Mouse (Mus musculus): Measurements from ENCODE around the gene Exosc2. TPM values are rescaled to one million over a fixed set of nuclear protein-coding genes. Genes with fewer than 3 reads are reported as not detected.

Gene Exosc2
- polyA plus RNA-seq (2021; fragmentation: Nextera tagmentation) = 16.4 and 17.2 TPM in 2 replicates
- long read RNA-seq, experiment 1, transcript Exosc2-201 (9 exons, 1,686 nt) = major isoform, 11 of 16 reads
- long read RNA-seq, experiment 1, partial matches to known transcripts = 3 of 16 reads
- long read RNA-seq, experiment 1, other reads (novel, unspliced or antisense) = 2 of 16 reads
- long read RNA-seq, experiment 2, transcript Exosc2-201 (9 exons, 1,686 nt) = major isoform, 91 of 101 reads
- long read RNA-seq, experiment 2, partial matches to known transcripts = 1 of 101 reads
- long read RNA-seq, experiment 2, other reads (novel, unspliced or antisense) = 9 of 101 reads

DNA sequence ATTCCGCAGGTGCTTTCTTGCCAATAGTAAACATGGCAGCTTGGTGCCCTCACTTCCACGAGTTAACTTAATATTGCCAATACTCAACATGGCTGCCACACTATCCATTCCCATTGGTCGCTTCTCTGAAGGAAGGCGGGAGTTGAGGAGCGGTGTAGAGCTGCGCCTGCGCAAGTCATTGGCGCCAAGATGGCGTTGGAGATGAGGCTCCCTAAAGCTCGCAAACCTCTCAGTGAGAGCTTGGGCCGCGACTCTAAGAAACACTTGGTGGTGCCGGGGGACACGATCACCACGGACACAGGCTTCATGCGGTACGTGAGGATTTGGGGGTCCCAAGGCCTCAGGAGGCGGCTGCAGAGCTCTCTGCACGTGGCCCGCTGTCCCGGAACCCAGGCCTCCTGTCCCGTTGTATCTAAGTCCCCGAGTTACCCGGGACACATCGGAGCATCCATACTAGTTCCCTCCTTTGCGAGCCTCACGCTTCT is at the start of gene Exosc2:
Gene Exosc2 (plus strand): TSS at position 165 of the 485 bp plus-strand sequence.

DNA sequence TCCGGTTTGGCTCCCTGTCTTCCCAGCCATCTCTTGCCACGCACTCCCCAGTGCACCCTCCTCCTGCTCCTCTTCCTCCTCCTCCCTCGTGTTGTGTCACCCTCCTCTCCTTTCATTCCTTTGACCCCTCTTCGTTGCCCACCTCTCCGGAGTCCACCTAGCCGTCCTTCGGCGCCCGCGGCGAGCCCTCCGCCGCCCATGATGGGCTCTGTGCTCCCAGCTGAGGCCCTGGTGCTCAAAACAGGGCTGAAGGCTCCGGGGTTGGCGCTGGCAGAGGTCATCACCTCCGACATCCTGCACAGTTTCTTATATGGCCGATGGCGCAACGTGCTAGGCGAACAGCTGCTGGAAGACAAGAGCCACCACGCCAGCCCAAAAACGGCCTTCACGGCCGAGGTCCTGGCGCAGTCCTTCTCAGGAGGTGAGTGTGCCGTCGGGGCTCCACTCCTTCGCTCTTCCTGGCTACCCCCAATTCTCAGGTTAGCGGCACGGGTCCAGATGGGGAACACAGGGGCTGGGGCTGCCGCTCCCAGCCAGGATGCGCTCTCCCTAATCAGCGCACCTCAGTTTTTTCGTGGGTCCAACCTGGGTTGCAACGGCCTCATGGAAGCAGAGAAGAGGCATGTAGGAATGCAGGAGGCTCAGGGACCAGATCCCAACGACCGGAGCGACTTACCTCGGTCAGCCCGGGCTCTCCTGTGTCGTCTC is 30.5 kb upstream of the Exosc2 start, which contains the start of gene Prdm12:
Gene Prdm12 (plus strand): TSS at position 137 of the 708 bp plus-strand sequence.

DNA sequence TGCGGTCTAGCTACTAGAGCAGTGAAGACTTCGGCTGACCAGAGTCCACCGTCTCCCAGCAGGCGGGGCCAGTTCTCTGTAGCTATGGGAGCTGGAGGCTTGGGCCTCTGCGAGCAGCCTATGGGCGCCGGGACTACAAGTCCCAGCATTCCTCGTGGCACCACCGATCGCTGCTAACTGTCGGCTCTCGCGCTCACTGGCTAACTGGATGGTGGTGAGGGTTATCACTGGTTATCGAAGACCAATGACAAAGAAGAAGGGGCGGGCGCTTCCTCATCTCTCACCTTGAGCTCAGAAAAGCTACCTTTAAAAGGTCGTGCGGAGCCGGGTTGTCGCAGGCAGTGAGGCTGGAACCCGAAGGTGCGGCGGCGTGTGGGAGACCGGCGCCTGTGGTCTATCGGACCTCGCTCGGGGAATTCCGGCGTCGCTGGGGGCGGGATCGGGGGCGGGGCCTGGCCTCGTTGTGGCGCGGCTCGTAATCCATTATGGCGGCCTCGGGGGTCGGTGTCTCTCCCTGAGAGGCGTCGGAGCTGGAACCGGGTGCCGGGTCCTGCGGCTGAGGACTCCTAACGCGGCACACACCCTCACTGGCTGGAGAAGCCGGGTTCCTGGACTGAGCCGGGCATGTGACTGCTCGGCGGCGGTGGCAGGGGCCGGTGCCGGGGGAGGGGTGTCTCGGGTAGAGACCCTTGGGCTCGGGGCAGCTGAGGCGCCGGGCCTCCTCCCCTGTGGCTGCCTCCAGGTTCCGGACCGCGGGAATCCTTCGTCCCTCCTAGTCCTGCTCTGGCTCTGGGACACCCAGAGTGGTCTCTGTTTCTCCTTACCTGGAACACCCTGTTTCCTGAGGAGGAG is 17.8 kb downstream of the Exosc2 start, which contains the start of gene Abl1:
Gene Abl1 (plus strand): TSS at position 303 of the 852 bp plus-strand sequence.

Other genes with a start within 250 kb of the Exosc2 start
- gene Ass1, start 200.5 kb upstream of the Exosc2 start, polyA plus RNA-seq (2021; fragmentation: Nextera tagmentation) = 59.1 and 66.1 TPM in 2 replicates
- gene Fubp3, start 98.1 kb upstream of the Exosc2 start, polyA plus RNA-seq (2021; fragmentation: Nextera tagmentation) = 22.7 and 30.4 TPM in 2 replicates
- gene Prdm12, start 30.7 kb upstream of the Exosc2 start, polyA plus RNA-seq (2021; fragmentation: Nextera tagmentation) = 0.16 and 0.29 TPM in 2 replicates
- gene Abl1, start 17.7 kb downstream of the Exosc2 start, polyA plus RNA-seq (2021; fragmentation: Nextera tagmentation) = 5.4 and 6.0 TPM in 2 replicates
- gene Qrfp, start 139.9 kb downstream of the Exosc2 start, polyA plus RNA-seq (2021; fragmentation: Nextera tagmentation) = not detected in 2 replicates
- 38.5 and 40.3 TPM in 2 replicates for gene Fibcd1, start 175.3 kb downstream of the Exosc2 start, polyA plus RNA-seq (2021; fragmentation: Nextera tagmentation)
- gene Lamc3, start 216.6 kb downstream of the Exosc2 start, polyA plus RNA-seq (2021; fragmentation: Nextera tagmentation) = 0.39 and 0.44 TPM in 2 replicates